Mouse (Mus musculus): ENCODE results near the gene Trp53rka. TPM values are rescaled to one million over a fixed set of nuclear protein-coding genes. Genes with fewer than 3 reads are reported as not detected.

Gene Trp53rka
- polyA plus RNA-seq, 1 experiment = 27.5 TPM

DNA sequence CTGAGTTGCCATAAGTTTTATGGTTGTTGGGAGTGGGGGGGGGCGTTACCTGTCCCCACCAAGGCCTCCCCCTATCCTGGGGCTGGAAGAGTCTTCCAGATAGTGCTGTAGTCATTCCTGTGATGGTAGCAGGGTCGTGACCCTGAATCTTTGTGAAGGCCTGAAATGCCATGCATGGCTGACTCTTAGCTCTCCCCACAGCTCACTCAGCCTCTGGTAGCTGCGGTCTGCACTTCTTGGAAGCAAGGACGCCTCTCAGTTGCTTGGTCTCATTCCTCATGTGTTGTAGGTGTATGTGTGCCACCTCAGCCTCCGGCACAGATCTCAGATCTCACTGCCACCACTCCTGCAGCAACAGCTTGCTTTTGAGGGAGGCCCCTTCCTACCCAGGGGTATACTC lies 17.3 kb downstream of the Trp53rka start:
- Histone ChIP-seq H3K27me3 (ENCODE audit: control insufficient read depth, insufficient read depth, low read length) (no peaks in the 10 kb centered on the region), H3K4me1 (ENCODE audit: control insufficient read depth, insufficient read depth, low read length) (no peaks in the 10 kb centered on the region), H3K27ac (ENCODE audit: insufficient read depth, low read length) (no peak overlapping the region), H3K4me3 (replicated peaks; ENCODE audit: insufficient read depth, low read depth, low read length) (no peak overlapping the region)
- no peak for TF ChIP-seq POLR2A (IDR thresholded peaks at IDR 0.05; ENCODE audit: borderline replicate concordance, insufficient read depth, low read length)
- TF ChIP-seq CTCF (IDR thresholded peaks at IDR 0.05; ENCODE audit: borderline replicate concordance, insufficient read depth, low read depth, low read length) = no peak
- no peak for DNase-seq
- WGBS = 38% methylated on average over 5 of the region's 5 CpGs

DNA sequence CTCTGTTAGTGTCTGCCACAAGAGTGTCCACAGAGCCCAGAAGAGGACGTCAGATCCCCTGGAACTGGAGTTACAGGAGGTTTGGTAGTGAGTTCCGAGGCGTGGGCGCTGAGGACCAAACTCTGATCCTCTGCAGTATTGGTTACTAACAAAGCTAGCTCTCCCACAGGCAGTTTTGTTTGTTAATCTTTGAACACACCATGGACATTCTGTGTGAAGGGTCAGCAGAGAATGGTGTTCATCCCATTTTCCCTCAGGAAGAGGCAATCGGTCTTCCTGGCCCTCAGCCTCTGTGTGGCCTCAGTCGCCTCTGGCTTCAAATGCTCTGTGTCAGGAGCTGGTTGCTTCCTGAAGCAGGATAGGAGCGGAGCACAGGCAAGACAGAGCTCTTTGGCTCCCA lies 17.7 kb downstream of the Trp53rka start:
- Histone ChIP-seq H3K4me1 (ENCODE audit: control insufficient read depth, insufficient read depth, low read length) (no peaks in the 10 kb centered on the region), H3K27ac (ENCODE audit: insufficient read depth, low read length) (no peak overlapping the region), H3K4me3 (replicated peaks; ENCODE audit: insufficient read depth, low read depth, low read length) (no peak overlapping the region), H3K27me3 (ENCODE audit: control insufficient read depth, insufficient read depth, low read length) (no peaks in the 10 kb centered on the region)
- no peak for TF ChIP-seq POLR2A (IDR thresholded peaks at IDR 0.05; ENCODE audit: borderline replicate concordance, insufficient read depth, low read length)
- TF ChIP-seq CTCF (IDR thresholded peaks at IDR 0.05; ENCODE audit: borderline replicate concordance, insufficient read depth, low read depth, low read length) = no peak
- 67% methylated on average over 7 of the region's 7 CpGs for WGBS
- no peak for DNase-seq

DNA sequence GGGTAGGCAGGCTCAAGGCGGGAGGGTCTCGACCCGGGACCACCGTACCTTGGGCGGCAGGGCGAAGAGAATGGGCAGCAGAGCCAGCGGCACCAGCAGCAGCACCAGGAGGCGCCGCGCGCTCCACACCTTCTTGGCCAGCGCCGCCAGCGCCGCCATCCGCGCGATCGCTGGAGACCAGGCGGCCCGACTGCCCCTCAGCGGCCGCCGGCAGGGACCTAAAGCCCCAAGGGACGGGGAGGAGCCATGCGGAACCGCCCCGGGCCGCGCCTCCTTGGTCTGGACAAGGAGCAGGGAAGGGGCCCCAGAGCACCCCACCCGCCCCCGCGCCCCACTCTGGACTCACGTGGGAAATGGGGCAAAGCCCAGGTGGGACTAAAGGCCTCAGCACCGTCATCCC lies 20.1 kb downstream of the Trp53rka start, which contains the start of gene Slc13a3:
Gene Slc13a3 (minus strand): TSS at position 228 of the 400 bp plus-strand sequence.
- 6% methylated on average over 35 of the region's 35 CpGs for WGBS
- Histone ChIP-seq H3K27ac (ENCODE audit: insufficient read depth, low read length) (no peak within 1 kb of the TSS), H3K4me1 (ENCODE audit: control insufficient read depth, insufficient read depth, low read length) (no peaks in the 10 kb centered on the region), H3K4me3 (replicated peaks; ENCODE audit: insufficient read depth, low read depth, low read length) (no peak within 1 kb of the TSS), H3K27me3 (ENCODE audit: control insufficient read depth, insufficient read depth, low read length) (no peaks in the 10 kb centered on the region)
- DNase-seq = no peak
- no peak for TF ChIP-seq CTCF (IDR thresholded peaks at IDR 0.05; ENCODE audit: borderline replicate concordance, insufficient read depth, low read depth, low read length)
- no peak for TF ChIP-seq POLR2A (IDR thresholded peaks at IDR 0.05; ENCODE audit: borderline replicate concordance, insufficient read depth, low read length)

DNA sequence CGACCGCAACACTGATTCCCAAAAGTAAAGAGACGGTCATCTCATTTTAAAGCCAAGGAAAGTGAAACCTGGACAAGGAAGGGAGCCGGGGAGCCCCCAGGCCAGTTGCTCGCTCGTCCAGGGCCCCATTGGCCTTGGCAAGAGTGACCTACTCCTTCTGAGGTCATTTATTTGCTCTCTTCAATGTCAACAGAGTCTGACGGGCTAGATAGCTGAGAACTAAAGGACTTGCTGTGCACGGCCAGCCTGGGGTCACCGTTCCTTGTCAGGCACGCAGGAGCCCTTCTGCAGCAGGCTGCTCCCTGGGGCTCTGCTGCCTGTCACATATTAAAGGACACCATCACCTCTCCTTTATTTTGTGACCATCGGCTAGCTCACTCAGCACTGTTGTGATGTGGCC lies 21.2 kb downstream of the Trp53rka start:
- DNase-seq = no peak
- Histone ChIP-seq H3K4me1 (ENCODE audit: control insufficient read depth, insufficient read depth, low read length) (no peaks in the 10 kb centered on the region), H3K4me3 (replicated peaks; ENCODE audit: insufficient read depth, low read depth, low read length) (no peak overlapping the region), H3K27ac (ENCODE audit: insufficient read depth, low read length) (no peak overlapping the region), H3K27me3 (ENCODE audit: control insufficient read depth, insufficient read depth, low read length) (no peaks in the 10 kb centered on the region)
- WGBS = 72% methylated on average over 11 of the region's 11 CpGs
- TF ChIP-seq CTCF (IDR thresholded peaks at IDR 0.05; ENCODE audit: borderline replicate concordance, insufficient read depth, low read depth, low read length) (no peak), POLR2A (IDR thresholded peaks at IDR 0.05; ENCODE audit: borderline replicate concordance, insufficient read depth, low read length) (no peak)

DNA sequence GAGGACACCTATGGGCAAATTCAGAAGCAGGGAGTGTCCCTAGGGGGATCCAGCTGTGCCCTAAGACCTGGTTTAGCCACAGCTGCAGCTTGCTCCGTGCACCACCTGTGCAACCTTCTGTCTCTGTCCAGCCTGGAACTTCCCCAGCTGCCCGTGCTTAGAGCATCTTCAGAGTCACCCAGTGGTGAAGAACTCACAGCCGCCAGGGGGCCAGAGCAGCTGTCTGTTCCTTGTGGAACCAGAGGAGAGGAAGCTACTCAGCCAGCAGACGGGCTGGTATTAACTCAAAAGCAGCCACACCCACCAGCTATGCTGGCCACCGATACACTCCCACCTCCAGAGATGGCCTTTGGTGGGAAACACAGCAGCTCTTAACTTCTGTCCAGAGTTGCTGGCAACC lies 23.0 kb downstream of the Trp53rka start:
- no peak overlapping the region for H3K27ac ChIP-seq (ENCODE audit: insufficient read depth, low read length)
- 43% methylated on average over 5 of the region's 5 CpGs for whole genome bisulfite sequencing
- H3K4me3 ChIP-seq (replicated peaks; ENCODE audit: insufficient read depth, low read depth, low read length) = no peak overlapping the region
- no peak for TF ChIP-seq CTCF (IDR thresholded peaks at IDR 0.05; ENCODE audit: borderline replicate concordance, insufficient read depth, low read depth, low read length)
- no peak for TF ChIP-seq POLR2A (IDR thresholded peaks at IDR 0.05; ENCODE audit: borderline replicate concordance, insufficient read depth, low read length)
- no peak for DNase-seq
- no peaks in the 10 kb centered on the region for H3K27me3 ChIP-seq (ENCODE audit: control insufficient read depth, insufficient read depth, low read length)
- H3K4me1 ChIP-seq (ENCODE audit: control insufficient read depth, insufficient read depth, low read length) = no peaks in the 10 kb centered on the region

DNA sequence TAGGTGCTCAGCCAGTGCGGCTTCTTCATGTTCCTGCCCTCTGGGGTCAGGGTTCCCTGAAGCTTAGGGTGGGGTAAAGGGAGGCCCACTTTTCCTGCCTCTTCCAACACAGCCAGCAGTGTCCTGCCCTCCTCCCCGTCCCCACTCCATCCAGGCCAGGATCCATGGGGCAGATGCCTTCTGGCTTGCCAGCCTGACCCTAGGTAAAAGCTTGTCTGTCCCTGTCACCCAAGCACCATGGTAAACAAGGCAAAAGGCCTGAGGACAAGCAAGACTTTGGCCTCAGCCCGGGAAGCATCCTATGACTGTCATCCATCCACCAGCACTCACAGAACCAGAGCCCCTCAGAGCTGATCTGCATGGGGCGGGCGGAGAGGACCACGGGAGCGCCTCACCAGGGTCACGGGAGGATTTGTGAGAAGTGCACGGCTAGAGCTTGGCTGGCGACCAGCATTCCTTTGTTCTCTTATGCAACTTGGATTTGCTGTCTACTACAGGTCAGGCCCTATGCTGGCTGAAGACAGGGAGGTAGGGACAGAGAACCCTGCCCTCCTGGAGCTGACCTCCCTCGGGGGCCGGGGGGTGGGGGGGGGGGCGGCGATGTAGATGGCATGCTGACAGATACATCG lies 25.2 kb downstream of the Trp53rka start:
- Histone ChIP-seq H3K4me1 (ENCODE audit: control insufficient read depth, insufficient read depth, low read length) (no peaks in the 10 kb centered on the region), H3K4me3 (replicated peaks; ENCODE audit: insufficient read depth, low read depth, low read length) (no peak overlapping the region), H3K27ac (ENCODE audit: insufficient read depth, low read length) (no peak overlapping the region), H3K27me3 (ENCODE audit: control insufficient read depth, insufficient read depth, low read length) (no peaks in the 10 kb centered on the region)
- no peak for DNase-seq
- 30% methylated on average over 15 of the region's 15 CpGs for WGBS
- TF ChIP-seq CTCF (IDR thresholded peaks at IDR 0.05; ENCODE audit: borderline replicate concordance, insufficient read depth, low read depth, low read length) (no peak), POLR2A (IDR thresholded peaks at IDR 0.05; ENCODE audit: borderline replicate concordance, insufficient read depth, low read length) (no peak)

DNA sequence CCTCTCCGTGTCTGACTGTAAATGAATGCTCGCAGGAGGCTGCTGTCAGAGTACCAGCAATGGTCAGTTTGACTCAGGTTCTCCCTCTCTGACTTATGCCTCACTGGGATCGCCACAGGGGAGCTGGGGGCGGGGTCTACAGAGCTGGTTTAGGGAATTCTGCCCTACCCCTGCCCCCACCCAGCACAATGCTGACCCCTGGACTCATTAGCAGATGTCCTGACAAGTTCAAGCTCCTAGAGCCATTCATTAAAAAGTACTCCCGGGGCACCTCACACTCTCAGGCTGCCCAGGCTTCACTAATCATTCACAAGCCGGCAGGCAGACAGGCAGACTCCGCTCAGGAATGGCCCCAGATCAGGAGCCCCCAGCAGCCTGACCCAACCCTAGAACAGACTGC lies 33.5 kb downstream of the Trp53rka start:
- no peak for DNase-seq

DNA sequence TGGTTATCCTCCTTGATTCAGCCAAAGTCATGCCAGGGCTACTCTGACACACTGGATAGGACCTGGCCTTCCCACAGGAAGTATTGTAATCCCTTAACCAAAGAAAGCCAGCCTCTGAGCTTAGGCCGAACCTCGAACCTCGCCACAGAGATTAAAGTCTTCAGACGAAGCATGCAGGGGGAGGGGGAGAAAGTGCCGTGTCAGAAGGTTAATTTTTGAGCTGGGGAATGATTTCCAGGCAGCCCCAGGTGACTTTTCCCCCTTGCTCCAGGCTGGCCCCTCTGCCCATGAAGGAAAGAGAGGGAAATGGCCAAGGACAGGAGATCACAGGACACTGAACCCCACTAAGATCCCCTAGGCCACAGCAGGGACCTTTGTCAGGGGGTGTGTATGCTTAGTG lies 34.9 kb downstream of the Trp53rka start:
- WGBS = 84% methylated on average over 5 of the region's 5 CpGs
- no peak for TF ChIP-seq CTCF (IDR thresholded peaks at IDR 0.05; ENCODE audit: borderline replicate concordance, insufficient read depth, low read depth, low read length)
- TF ChIP-seq POLR2A (IDR thresholded peaks at IDR 0.05; ENCODE audit: borderline replicate concordance, insufficient read depth, low read length) = no peak

More for the DNA sequence above, 33.5 kb downstream of the Trp53rka start:
- no peaks in the 10 kb centered on the region for H3K27me3 ChIP-seq (ENCODE audit: control insufficient read depth, insufficient read depth, low read length)
- no peaks in the 10 kb centered on the region for H3K4me1 ChIP-seq (ENCODE audit: control insufficient read depth, insufficient read depth, low read length)
- no peak overlapping the region for H3K27ac ChIP-seq (ENCODE audit: insufficient read depth, low read length)
- no peak overlapping the region for H3K4me3 ChIP-seq (replicated peaks; ENCODE audit: insufficient read depth, low read depth, low read length)
- WGBS = 39% methylated on average over 7 of the region's 7 CpGs
- TF ChIP-seq POLR2A (IDR thresholded peaks at IDR 0.05; ENCODE audit: borderline replicate concordance, insufficient read depth, low read length) = no peak

More for the DNA sequence above, 34.9 kb downstream of the Trp53rka start:
- no peak overlapping the region for H3K27ac ChIP-seq (ENCODE audit: insufficient read depth, low read length)
- no peaks in the 10 kb centered on the region for H3K27me3 ChIP-seq (ENCODE audit: control insufficient read depth, insufficient read depth, low read length)
- no peak for DNase-seq
- H3K4me3 ChIP-seq (replicated peaks; ENCODE audit: insufficient read depth, low read depth, low read length) = no peak overlapping the region
- H3K4me1 ChIP-seq (ENCODE audit: control insufficient read depth, insufficient read depth, low read length) = no peaks in the 10 kb centered on the region
